Mouse (Mus musculus): Measurements from ENCODE around the gene Gm10192.
"Not testable (repeated sequence)": the region's sequence is repeated elsewhere in the genome, so short reads cannot be mapped to it uniquely, and the experiment has no call there.

DNA sequence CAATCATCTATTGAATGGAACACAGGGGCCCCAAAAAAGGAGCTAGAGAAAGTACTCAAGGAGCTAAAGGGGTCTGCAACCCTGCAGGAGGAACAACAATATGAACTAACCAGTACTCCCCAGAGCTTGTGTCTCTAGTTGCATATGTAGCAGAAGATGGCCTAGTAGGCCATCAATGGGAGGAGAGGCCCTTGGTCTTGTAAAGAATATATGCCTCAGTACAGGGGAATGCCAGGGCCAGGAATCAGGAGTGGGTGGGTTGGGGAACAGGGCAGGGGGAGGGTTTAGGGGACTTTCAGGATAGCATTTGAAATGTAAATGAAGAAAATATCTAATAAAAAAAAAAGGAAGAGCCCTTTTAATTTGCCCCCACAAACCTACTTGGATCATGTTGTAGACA, at the start of gene Gm10192:
- TF ChIP-seq CTCF (IDR thresholded peaks at IDR 0.05; ENCODE audit: control insufficient read depth, insufficient read depth, insufficient read length); CEBPB (IDR thresholded peaks at IDR 0.05; ENCODE audit: low read depth): not testable (repeated sequence)
